Mouse (Mus musculus) embryonic stem cell, embryonic (primary cell): ENCODE measurements at regions not wholly inside any gene's neighbourhood (a gene's known extent, or its start where the extent isn't known, plus 50 kb on each side); places are given as distances from the start of the nearest gene placed in this dataset.

Source experiments
- CTCF ChIA-PET, 4 experiments: fragments of 300-600 bp in 2 of 4; fragments of 350-600 bp in 2 of 4; sonication (Branson Sonifier 250); formaldehyde crosslinking; loops; one replicate each; lab custom pipeline; 2022; ENCODE audit warnings: inconsistent platforms in 2 of 4; lab: Charles Lee
- POLR2A ChIA-PET, 4 experiments: fragments of 300-600 bp in 2 of 4; fragments of 350-600 bp in 2 of 4; sonication (Branson Sonifier 250); formaldehyde crosslinking; loops; one replicate each; lab custom pipeline; 2022; ENCODE audit warnings: antibody characterized with exemption in 4 of 4, inconsistent platforms in 1 of 4; lab: Charles Lee

DNA sequence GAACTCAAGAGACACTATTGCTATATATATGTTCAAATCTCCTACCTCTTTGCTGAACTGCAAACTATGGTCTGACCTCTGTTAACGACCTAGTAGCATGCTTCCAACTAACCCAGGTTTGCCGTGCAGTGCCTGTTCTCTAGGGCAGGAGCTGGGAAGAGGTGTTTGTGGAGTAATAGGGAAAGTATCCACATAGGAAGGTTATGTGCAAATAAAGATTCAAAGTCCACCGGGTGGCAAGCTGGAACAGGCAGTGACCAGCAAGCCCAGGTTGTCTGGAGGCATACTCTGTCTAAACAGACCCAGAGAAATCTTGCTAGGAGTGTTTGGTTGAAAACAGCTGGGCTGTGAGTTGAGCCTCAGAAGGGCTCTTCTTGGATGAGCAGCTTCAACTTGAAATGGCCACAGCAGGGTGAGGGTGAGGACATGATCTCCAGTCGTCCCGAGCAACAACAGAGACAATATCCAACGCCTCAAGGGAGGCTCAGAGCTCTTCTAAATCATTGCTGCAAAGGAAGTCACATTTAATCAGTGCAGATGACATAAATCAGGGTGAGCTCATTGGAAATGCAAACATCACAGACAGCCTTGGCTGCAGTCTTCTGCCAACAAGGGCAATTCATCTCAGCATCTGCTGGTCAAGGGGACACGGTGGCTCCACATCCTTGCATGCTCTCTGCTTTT lies 846.7 kb downstream of the Synb start:
- POLR2A ChIA-PET: no interaction called here

DNA sequence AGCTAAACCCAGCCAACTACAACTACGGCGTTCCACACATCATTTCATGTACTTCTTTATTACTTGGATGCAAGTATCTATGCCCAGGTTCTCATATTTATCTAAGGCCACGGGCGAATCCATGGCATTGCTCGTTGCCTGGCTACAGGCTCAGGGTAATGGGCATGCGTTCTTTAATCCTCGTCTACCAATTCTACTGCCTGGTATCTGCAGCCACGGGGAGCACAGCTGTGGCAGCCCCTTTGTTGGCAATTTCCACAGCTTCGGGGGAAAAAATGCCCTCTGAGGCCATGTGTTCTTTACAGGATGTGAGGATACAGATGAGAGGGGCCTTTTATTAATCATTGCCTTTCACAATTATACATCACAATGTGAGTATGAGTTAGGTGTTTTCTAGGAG lies 860.8 kb downstream of the Synb start:
- POLR2A ChIA-PET: no interaction called here
- CTCF ChIA-PET: no interaction called here

More for the DNA sequence above, 846.7 kb downstream of the Synb start:
- CTCF ChIA-PET: no interaction called here

DNA sequence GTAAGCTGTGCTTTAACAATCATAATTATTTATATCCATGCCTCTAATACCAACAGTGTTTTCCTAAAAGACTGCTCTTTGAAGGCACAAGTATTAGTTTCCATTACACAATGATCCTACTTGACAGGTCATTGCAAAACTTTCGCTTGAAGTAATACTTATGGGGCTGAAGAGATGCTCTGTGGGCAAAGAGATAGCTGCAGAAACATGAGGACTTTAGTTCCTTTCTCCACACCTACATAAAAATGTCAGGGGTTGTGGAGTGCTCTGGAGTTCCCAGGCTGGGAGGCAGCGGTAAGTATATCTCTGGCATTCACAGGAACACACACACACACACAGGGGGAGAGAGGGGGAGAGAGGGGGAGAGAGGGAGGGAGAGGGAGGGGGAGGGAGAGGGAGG lies 862.0 kb downstream of the Synb start:
- ChIA-PET POLR2A (interaction anchor here in 1 of 4 experiments (0.7 kb wide), 1 partner anchor 11 kb away, joined by 3 read pairs; no protein-coding TSS in a partner anchor), CTCF (no interaction called here)

DNA sequence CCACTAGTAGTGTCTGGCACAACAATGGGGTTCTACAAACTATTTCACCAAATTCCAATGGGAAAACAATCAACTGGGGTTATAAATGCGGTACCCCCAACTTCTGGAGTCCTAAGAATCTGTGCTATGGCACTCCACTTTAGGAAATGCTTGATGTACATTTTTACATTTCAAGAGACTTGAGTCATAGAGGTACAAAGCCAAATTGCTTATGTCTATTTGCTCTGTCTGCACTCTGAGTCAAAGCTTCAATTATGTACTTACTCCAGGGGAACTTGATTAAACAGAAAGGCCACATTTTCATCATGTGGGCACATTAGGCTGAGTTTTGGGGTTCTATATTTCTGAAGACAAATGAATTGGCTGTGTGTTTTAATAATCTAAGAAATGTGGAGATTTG lies 866.9 kb downstream of the Synb start:
- CTCF ChIA-PET: no interaction called here
- POLR2A ChIA-PET: interaction anchor here in 1 of 4 experiments (0.9 kb wide), 1 partner anchor 10 kb away, joined by 3 read pairs; no protein-coding TSS in a partner anchor

DNA sequence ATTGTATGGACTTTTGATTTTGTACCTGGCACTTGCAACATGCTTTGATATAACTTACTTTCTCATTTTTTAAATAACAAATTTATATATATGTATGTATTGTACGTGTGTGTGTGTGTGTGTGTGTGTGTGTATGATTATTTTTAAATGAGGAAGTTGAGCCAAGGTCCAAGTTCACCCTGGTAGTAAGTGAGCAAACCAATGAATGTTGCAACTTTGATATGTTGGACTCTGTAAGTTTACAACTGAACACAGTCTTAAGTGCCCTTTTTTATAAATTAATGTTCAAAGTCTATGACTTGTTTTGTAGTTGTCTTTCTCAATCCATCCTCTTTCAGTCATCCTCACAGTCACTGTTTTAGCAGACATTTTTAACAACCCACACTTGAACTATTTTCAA lies 901.7 kb downstream of the Synb start:
- ChIA-PET CTCF (no interaction called here), POLR2A (no interaction called here)

DNA sequence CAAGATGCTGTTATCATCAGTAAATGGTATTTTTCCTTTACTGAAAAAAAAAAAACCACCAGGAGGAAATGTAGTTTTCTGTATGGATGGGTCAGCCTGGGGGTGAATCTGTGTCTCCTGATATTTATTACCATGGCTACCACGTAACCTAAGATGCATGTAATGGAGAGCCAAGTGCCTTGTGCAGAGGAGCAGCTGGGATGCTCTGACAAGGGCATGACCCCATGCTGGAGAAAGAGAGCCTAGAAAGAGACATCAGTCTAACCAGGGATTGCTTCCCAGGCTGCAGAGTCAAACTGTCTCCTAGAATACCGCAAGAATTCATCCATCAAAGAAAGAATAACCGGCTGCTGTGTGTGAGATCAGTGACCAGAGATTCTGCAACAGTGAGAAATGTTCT lies 902.2 kb downstream of the Synb start:
- POLR2A ChIA-PET: no interaction called here
- CTCF ChIA-PET: no interaction called here

DNA sequence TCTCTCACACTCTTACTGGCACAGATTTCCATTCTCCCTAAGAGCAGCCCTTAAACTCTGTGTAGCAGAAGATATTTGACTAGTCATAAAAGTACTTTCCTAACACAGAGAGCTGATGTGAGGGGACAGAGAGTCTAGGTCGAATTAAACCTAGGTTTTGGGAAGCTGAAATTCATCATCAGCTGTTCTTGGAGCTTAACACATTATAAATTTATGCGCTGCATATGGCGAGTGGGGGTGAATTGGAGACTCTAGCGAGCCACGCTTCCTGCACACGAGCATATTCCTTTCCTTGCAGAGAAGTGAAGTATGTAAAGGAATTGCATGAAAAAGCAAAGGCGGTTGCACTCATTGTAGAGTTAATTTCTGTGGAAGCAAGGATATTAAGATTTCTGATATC lies 912.4 kb downstream of the Synb start:
- POLR2A ChIA-PET: no interaction called here
- CTCF ChIA-PET: no interaction called here

DNA sequence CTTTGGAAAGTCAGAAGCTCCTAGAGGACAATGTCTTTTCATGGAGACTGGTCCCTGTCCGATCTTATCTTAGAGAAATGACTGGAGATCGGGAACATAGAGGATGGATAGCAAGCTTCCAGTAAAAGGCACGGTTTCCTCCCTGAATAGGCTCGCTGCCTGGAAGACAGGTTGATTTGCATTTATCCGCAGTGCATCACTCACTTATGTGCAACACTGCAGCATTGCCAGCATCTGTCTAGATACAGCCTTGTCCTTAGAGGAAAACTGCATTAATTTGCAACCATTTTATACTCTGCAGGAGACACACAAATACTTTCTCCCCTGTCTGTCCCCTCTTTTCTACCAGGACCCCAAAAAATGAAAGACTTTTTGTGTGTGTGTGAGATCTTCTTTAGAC lies 926.4 kb downstream of the Synb start:
- ChIA-PET CTCF (no interaction called here), POLR2A (no interaction called here)

DNA sequence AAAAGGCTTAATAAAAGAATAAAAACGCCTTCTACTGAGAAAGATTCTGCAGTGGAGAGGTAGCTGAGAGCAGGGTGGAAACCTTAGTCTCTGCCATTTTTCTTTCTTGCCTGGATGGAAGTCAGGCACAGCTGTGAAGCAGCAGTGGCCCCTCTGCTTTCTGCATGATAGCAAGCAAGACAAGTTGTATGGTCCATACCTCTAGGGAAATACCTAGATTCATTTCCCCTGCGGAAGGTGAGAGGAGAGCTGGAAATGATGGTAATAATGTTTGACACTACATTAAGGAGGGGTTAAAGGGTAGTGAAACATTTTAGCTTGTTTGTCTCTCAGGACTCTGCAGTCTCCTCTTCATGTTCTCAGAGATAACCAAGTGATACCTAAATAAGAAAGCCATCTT lies 930.2 kb downstream of the Synb start:
- POLR2A ChIA-PET: interaction anchor here in 1 of 4 experiments (1.6 kb wide), 1 partner anchor 26 kb away, joined by 4 read pairs; no protein-coding TSS in a partner anchor
- CTCF ChIA-PET: no interaction called here

DNA sequence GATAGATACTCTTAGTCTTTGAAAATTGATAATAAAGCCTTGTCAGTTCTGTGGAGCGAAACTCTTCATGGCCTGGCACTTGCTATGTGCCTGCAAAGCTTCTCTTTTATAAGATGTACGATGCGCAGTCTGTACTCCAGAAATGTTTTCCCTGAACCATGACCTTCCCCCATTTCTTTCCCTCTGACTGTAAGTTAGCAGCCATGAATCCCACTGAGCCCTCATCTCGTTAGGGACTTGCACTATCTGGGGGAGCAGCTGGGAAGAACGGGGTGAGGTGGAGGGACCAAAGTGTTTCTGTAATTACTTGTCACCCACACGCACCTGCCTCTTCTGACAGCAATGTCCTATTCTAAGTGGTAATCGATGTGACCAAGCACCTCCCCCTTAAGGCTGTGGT lies 932.1 kb downstream of the Synb start:
- ChIA-PET POLR2A (no interaction called here), CTCF (interaction anchor here in 1 of 4 experiments (0.6 kb wide), 1 partner anchor 842 kb away, joined by 3 read pairs; no protein-coding TSS in a partner anchor)

DNA sequence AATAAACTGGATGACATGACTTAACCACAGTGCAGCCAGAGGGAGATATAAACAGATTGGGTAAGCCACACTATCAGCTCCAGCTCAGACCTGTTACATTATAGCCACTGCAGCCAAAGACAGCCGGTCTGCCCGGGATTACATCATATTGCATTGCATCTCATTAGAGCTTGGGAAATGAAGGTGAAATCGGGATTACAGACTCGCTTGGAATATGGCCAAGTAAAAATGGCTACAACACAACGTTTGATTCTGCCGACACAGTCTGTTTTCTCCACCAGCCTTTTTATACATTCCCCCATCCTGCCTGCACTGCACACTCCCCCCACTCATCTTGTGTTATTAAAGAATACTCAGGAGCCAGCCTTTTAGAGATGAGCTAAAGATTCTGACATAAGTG lies 932.6 kb downstream of the Synb start:
- POLR2A ChIA-PET: no interaction called here
- CTCF ChIA-PET: interaction anchor here in 1 of 4 experiments (0.6 kb wide), 1 partner anchor 843 kb away, joined by 3 read pairs; no protein-coding TSS in a partner anchor

DNA sequence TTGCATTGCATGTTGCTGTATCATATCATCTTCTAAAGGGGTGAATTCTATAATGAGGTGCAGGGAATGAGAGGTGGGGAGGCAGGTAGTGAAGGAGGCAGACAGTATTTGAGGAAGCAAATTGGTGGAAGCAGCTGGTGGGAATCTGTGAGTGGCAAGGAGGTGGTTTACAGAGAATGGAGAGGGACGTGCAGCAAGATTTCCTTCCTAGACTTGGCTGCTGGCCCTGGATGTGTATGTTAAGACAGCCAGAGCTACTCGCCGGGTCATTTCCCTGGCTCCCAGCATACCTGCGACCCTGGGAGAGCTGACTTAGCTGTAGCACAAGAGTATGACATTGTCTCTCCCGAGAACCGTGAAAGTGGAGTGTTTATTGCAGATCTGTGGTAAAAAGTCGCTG lies 937.7 kb downstream of the Synb start:
- CTCF ChIA-PET: interaction anchor here in 1 of 4 experiments (0.6 kb wide), 1 partner anchor 728 kb away, joined by 3 read pairs; no protein-coding TSS in a partner anchor
- POLR2A ChIA-PET: interaction anchor here in 1 of 4 experiments (1.3 kb wide), 1 partner anchor 15 kb away, joined by 3 read pairs; no protein-coding TSS in a partner anchor

DNA sequence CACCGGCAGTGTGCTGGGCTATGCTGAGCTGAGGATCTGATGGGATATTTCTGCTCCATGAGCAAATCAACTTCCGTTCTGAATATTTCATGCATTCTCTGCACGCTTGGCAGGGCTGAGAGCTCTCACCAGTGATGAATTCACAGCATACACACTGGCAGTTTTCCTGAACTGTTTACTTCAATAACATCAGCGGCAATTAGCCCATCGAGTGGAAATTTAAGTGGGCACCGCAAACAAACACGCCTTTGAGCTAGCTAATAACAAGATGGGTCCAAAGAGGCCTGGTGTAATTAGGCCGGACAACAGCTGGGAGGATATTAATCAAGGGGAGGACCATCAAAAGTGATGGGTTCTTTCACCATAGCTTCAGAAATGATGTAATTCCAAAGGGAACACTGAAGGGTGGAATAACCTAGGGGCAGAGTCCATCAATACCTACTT lies 938.6 kb downstream of the Synb start:
- POLR2A ChIA-PET: interaction anchor here in 1 of 4 experiments (1.3 kb wide), 1 partner anchor 15 kb away, joined by 3 read pairs; no protein-coding TSS in a partner anchor
- CTCF ChIA-PET: no interaction called here

DNA sequence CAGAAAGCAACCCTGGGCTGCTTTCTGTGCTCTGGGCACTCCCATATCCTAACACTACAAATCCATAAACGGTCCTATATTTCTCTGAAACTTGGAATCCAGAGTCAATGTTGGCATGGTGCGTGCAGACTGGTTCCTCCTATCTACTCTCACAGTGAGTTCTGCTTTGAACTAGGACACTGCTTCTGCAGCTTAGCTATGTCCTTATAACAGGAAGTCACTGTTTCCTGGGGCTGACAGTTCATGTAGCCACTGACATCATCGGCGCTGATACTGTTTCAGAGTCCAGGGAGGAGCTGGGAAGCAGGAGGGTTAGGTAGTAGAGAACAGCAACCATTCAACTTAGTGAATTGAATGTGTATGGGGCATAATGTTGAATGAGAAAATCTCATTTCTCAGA lies 948.6 kb downstream of the Synb start:
- ChIA-PET CTCF (no interaction called here), POLR2A (no interaction called here)

DNA sequence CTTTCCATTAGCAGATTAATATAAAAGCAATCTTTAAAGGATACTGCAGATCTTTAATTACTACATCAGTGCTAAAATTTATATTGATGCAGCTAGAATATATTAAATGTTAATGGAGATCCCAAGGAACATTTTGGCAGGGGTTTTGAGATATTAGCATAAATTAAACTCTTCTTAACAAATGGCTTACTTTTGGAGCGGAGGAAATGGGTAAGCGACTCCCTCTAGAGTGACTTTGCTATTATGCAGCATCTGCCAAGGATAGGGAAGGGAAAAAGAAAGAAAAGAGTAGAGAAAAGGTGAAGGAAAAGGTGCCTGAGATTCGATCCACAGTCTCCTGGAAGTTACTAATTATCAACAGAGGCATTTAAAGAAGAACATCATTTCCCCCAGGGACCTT lies 949.4 kb downstream of the Synb start:
- CTCF ChIA-PET: no interaction called here
- POLR2A ChIA-PET: no interaction called here

DNA sequence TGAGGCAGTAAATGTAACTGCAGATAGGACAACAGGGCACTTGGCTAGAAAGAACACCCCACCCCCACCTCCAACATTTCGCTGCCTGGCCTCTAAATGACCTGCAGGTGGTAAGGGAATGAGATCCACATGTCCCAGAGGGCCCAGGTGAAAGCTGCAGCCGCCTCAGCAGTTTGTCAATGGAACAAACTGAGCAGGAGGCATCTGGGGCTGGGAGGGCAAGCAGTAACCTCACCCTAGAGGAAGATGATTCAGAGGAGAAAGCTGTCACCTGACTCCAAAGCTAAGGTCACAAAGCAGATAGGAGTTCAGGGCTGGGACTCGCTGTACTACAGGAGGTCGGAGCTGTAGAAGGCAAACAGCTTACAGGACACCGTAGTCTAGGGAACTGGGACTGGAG lies 955.7 kb downstream of the Synb start:
- ChIA-PET POLR2A (interaction anchor here in 2 of 4 experiments (0.8 to 1.4 kb wide), 5 partner anchors 15 to 254 kb away, joined by 3 read pairs; no protein-coding TSS in a partner anchor), CTCF (interaction anchor here in 2 of 4 experiments (0.7 kb wide), 2 partner anchors 187 to 808 kb away, joined by 3 read pairs; no protein-coding TSS in a partner anchor)

DNA sequence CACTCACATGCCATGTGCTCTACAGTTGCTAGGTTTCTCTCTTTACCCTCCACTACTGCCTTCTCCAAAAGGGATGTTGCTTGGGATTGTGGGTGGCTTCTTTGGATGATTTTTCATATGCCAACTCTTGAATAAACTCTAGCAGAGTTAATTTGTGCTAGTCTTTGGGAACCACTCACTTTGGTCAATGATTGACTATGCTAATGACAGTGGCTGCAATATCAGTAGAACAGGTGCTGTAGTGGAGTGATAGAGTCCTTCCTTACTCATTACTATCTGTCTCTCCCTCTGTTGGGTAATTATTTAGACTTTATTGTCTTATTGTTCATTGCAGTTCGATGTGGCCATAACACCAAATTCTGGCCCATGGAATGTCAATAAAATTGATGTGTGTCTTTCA lies 969.0 kb downstream of the Synb start:
- CTCF ChIA-PET: no interaction called here
- POLR2A ChIA-PET: no interaction called here

DNA sequence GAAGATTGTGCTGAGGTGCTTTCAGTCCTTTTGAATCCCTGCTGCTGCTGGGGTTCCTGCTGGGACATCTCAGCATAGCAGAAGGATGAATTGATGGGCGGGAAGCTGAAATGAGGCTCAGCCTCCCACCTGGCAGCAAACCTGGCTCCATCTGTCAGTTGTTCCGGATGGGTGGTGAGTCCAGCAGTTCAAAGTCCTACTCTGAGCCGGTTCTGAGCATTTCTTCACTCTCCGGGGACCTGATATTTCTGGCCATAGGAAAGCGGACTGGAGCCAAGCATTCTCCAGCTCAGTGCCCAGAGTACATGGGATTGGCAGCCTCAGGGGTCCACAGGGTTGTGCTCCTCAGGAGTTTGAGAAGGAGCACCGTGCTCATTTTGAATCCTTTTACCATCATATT lies 971.1 kb downstream of the Synb start:
- CTCF ChIA-PET: no interaction called here

DNA sequence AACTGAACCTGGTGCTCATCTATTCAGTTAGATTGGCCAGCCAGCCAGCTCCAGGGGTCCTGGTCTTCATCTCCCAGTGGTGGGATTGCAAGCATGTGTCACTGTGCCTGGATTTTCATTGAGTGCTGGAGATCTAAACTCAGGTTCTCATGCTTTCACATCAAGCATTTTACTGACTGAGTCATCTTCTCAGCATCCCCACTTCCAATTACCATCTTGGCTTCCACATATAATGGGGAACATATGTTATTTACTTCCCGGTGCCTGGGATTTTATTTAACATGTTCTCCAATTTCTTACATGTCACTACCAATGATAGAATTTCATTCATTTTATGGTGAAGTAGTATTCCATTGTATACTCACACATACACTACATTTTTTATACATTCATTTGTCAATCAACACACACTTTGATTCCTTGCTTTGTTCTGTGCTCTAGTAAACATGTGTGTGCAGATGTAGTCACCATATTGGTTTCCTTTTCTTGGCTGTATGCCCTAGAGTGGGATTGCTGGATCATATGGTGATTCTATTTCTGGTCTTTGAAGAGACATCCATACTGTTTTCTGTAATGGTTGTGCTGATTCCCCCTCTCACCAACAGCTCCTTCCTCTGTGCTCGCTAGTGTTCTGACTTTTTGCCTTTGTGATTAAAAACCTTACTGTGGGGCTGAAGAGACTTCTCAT lies 986.0 kb downstream of the Synb start:
- POLR2A ChIA-PET: interaction anchor here in 1 of 4 experiments (0.7 kb wide), 1 partner anchor 23 kb away, joined by 7 read pairs; no protein-coding TSS in a partner anchor

More for the DNA sequence above, 971.1 kb downstream of the Synb start:
- POLR2A ChIA-PET: no interaction called here

DNA sequence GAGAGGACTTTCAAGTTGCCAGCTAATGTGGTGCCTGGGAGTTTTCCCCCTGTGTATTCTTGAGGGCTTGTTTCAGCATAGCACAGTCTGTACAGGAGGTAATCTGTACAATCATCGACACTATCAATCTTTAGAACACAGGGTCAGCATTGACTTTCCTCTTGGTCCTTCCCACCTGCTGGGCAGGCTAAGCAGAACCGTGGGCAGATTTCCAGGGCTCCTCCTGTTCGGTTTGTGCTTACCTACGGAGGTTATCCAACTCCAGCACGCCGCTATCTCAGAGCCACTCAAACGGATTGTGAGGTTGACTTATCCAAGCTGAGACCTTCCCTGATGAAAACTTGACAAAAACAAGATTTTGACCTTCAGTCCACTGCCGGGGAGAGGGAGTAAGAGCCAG lies 988.9 kb downstream of the Synb start:
- ChIA-PET POLR2A (no interaction called here), CTCF (no interaction called here)

More for the DNA sequence above, 986.0 kb downstream of the Synb start:
- CTCF ChIA-PET: no interaction called here
